Mouse (Mus musculus) adrenal gland, postnatal 25 days (tissue): Measurements from ENCODE around the gene Kpna6. TPM values are rescaled to one million over a fixed set of nuclear protein-coding genes. Genes with fewer than 3 reads are reported as not detected.
A peak's percentile ranks its signal among the peaks of the same experiment; 100 is the strongest.

Experiments used
- DNase-seq: peaks from one replicate; pipeline ENCODE4 v3.0.0; 2021; ENCODE audit warnings: mixed read lengths
- microRNA-seq, 2 experiments: library from miRNA; unstranded; fragments of <30 nt; microRNA quantifications; one replicate each; pipeline ENCODE4 v1.2.0; 2021
- total RNA-seq: library from RNA; stranded (reverse); gene quantifications from 2 replicates; pipeline ENCODE4 v1.2.3, GENCODE M21; 2021

The Kpna6 gene
- total RNA-seq, 1 experiment from 2014 or later, result 95.8 TPM

GRCm38 (mm10) chr4:129618031-129618430 is 54.5 kb downstream of the Kpna6 start:
- DNase-seq, result no peak

- DNase-seq, result no peak
These were observed 55.4 kb downstream of the Kpna6 start for GRCm38 (mm10) chr4:129617121-129617641.

GRCm38 (mm10) chr4:129616631-129617030 is 55.9 kb downstream of the Kpna6 start:
- DNase-seq, result no peak

GRCm38 (mm10) chr4:129615801-129616290 is 56.7 kb downstream of the Kpna6 start:
- no peak for DNase-seq

- no peak for DNase-seq
These were observed 58.5 kb downstream of the Kpna6 start, which contains the start of gene Dcdc2b for GRCm38 (mm10) chr4:129614093-129614492. TSS of gene Dcdc2b (minus strand) at chr4:129614257.

GRCm38 (mm10) chr4:129610472-129610871 is 62.1 kb downstream of the Kpna6 start:
- no peak for DNase-seq

- no peak for DNase-seq
These were observed 62.5 kb downstream of the Kpna6 start for GRCm38 (mm10) chr4:129610026-129610425.

- DNase-seq, result no peak
These were observed 63.4 kb downstream of the Kpna6 start for GRCm38 (mm10) chr4:129609139-129609631.

- DNase-seq, result peak; percentile 69
These were observed 64.0 kb downstream of the Kpna6 start for GRCm38 (mm10) chr4:129608426-129609025.

GRCm38 (mm10) chr4:129600233-129601158 is 72.1 kb downstream of the Kpna6 start, which contains the start of the genes Eif3i and Tmem234:
TSS of gene Eif3i (minus strand) at chr4:129600648.
TSS of gene Tmem234 (plus strand) at chr4:129600668.
- peak; percentile 82 for DNase-seq

Small RNA genes lying within 50 kb of the gene (microRNA-seq; reads per million reads assigned to microRNA genes)
- 0.36 to 1.7 reads per million in 2 experiments for gene Mir7016

Other genes with a start within 250 kb of the Kpna6 start
- 0.18 and 0.48 TPM in 2 replicates for gene Zbtb8b, start 231.9 kb downstream of the Kpna6 start, total RNA-seq
- 70.2 and 81.0 TPM in 2 replicates for gene Bsdc1, start 211.2 kb downstream of the Kpna6 start, total RNA-seq
- gene Tssk3, start 181.7 kb downstream of the Kpna6 start, total RNA-seq, result not detected in 2 replicates
- not detected in 2 replicates for gene Fam229a, start 181.6 kb downstream of the Kpna6 start, total RNA-seq
- 61.0 and 68.3 TPM in 2 replicates for gene Marcksl1, start 159.2 kb downstream of the Kpna6 start, total RNA-seq
- 48.0 and 54.5 TPM in 2 replicates for gene Hdac1, start 130.1 kb downstream of the Kpna6 start, total RNA-seq
- gene Lck, start 99.1 kb downstream of the Kpna6 start, total RNA-seq, result 3.7 and 4.3 TPM in 2 replicates
- 33.5 and 35.2 TPM in 2 replicates for gene Fam167b, start 94.2 kb downstream of the Kpna6 start, total RNA-seq
- 167 and 171 TPM in 2 replicates for gene Eif3i, start 72.1 kb downstream of the Kpna6 start, total RNA-seq
- gene Tmem234, start 72.1 kb downstream of the Kpna6 start, total RNA-seq, result 96.3 and 111 TPM in 2 replicates
- 2.0 TPM in 1 of 2 replicates, not detected in the other for gene Dcdc2b, start 58.5 kb downstream of the Kpna6 start, total RNA-seq
- gene Iqcc, start 53.7 kb downstream of the Kpna6 start, total RNA-seq, result 39.3 and 45.6 TPM in 2 replicates
- gene Ccdc28b, start 48.8 kb downstream of the Kpna6 start, total RNA-seq, result 41.2 and 52.2 TPM in 2 replicates
- gene Txlna, start 31.7 kb downstream of the Kpna6 start, total RNA-seq, result 64.1 and 76.6 TPM in 2 replicates
- 10.1 and 14.8 TPM in 2 replicates for gene Tmem39b, start 24.1 kb upstream of the Kpna6 start, total RNA-seq
- 81.6 and 89.4 TPM in 2 replicates for gene Khdrbs1, start 69.5 kb upstream of the Kpna6 start, total RNA-seq
- 401 TPM in 2 replicates for gene Ptp4a2, start 138.5 kb upstream of the Kpna6 start, total RNA-seq